Mouse (Mus musculus) embryo, embryonic 10.5 days (tissue): ENCODE data around the gene Olfr824.
"Not testable (repeated sequence)": the region's sequence is repeated elsewhere in the genome, so short reads cannot be mapped to it uniquely, and the experiment has no call there.

Source experiments
- DNase-seq: peaks from one replicate; pipeline ENCODE4 v3.0.0-alpha.2; 2015; ENCODE audit warnings: low spot score

The Olfr824 gene

DNA sequence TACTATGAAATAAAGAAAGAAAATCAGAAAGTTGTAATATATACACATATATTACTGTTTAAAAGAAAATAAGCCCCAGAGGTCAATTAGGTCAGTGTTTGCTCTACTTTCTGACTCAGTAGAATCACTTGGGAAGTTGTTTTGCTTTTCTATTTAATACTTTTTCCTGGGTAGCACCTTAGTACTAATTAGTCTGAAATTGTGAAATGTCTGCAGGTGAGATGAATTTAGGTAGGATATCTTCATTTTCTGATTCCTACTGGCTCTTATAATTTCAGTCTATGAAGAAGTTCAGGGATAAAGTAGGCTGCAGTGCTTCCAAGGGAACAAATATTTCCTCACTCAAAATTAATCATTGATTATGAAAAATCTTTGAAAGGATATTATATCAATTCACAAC is at the start of gene Olfr824:
Olfr824 (minus strand) TSS at position 101 of the 400 bp plus-strand sequence.
- DNase-seq = not testable (repeated sequence)

DNA sequence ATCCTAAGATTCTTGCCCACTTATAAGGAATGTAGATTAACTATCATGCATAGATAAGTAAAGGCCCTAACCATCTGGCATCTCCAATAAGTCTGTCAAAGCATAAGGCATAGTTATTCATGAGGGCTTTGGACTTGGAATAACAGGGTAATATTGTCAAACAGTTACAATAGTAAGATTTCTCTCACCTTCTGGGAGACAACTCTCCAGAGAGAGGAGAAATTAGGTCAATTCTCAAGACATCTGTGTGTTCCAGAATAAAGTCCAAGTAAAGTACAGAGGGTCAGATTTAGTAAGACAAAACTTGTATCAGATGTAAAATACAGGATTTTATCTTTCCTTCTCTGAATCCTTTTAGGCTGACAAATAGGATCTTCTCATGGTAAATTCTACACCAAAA is 36.9 kb upstream of the Olfr824 start, which contains the start of gene Olfr825:
Olfr825 (minus strand) TSS at position 101 of the 400 bp plus-strand sequence.
- DNase-seq = no peak

DNA sequence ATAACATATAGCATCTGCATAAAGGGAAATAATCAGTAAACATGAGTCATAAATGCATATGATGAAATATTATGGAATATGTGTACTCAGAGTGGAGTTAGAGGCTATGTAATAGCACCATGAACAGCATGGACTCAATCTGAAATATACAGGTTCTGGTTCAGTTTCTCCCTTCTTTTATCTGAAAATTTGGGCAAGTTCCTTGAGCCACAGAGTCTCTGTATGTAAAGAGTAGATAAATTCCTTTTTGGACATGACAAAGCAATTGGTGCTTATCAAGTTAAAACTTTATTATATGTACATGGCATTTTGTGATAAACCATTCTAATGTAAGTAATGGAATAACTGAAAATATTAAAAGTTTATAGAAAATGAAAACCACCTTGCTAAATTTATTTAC is 35.4 kb upstream of the Olfr824 start:
- no peak for DNase-seq

DNA sequence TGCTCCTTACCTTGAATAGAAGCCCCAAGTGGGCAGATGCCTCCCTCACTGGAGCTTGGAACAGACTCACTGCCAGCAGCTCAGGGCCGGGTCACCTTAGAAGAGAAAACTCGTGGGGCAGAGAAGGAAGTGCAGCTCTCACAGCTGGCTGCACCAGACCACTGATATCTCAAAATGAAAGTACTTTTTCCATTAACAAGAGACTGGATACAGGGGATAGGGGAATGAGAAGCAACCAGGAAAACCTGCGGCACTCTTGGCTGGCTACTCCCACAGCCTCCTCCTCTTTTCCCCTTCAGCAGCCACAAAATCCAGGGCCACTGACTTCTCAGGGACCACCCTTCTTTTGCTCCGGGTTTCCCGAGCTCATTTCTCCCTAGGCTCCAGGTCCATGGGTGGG is 14.3 kb upstream of the Olfr824 start:
- DNase-seq = no peak

DNA sequence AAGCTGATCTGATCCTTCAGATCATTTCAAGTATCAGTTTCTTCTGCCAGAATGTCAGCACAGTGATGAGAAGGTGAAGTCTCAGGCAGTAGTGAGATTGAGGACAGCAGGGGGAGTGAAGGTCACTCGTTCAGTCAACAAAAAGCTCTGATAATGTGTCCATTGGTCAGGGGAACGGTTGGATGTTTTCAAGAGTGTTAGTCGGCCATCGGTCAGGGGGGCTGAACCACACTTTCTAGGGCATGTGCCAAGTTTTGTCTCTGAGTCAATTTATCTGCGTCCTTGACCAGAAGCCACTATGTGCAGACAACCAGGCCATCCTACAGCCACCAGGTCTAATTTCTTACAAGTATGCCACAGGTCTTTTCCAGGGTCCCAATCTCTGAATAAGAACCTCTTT is 12.7 kb upstream of the Olfr824 start:
- not testable (repeated sequence) for DNase-seq

DNA sequence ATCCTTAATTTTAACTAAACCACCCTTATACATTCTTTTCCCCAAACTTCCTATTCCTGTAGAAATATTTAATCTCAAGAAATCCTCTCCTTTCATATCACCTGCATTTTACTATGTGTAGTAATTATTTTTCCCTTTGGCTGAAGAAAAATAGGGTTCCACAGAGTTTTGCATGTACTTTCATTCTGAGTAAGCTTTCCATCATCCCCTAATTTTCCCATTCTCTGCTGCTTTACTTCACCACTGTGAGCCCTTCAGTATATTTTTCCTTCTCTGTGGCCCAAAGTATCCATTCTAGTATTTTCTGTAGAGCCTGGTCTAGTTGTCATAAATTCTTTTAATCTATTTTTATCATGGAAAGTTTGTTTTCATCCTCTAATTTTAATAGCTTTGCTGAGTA is 5.0 kb upstream of the Olfr824 start:
- no peak for DNase-seq

DNA sequence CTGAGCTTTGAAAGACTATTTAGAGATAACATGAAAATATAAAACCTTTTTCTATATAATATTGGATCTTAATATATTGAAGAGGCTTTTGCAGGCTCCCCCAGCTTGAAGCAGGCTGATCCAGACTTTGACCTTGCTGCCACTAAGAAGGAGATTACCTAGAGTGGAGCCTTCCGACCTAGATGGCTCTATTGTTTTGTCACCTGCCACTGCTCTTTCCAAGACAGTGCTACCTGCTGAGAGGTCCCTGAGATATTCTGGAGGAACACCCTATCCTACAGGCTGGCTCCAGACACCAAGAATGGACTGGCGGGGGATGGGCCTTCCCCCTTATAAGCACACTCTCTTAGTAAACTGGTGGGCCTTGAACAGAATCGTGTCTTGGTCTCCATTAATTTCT is 13.8 kb downstream of the Olfr824 start:
- DNase-seq = not testable (repeated sequence)

DNA sequence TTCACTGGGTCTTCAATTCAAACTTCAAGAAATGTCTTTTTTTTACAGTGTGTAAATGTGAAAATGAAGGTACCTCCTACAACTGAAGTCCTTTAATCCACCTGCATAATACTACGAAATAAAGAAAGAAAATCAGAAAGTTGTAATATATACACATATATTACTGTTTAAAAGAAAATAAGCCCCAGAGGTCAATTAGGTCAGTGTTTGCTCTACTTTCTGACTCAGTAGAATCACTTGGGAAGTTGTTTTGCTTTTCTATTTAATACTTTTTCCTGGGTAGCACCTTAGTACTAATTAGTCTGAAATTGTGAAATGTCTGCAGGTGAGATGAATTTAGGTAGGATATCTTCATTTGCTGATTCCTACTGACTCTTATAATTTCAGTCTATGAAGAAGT is 14.5 kb downstream of the Olfr824 start, which contains the start of gene Olfr823:
Olfr823 (minus strand) TSS at position 101 of the 400 bp plus-strand sequence.
- DNase-seq = not testable (repeated sequence)

DNA sequence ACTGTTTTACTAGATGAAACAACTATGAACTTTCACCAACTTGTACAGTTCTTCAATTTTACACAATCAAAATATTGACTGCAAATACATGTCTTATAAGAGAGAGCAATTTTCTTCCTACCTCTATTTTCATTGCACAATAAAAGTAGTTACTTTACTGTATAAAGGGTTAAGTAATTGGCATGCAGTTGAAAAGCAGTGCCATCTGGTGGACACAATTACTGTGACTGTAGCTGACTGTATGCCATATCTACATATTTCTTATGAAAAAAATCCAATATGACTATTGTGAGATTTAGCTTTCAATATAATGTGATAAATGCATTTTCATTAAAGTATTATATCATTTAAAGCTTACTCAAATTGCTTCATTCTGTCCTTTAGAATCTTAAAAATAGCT is 33.7 kb downstream of the Olfr824 start:
- DNase-seq = peak; percentile 17

DNA sequence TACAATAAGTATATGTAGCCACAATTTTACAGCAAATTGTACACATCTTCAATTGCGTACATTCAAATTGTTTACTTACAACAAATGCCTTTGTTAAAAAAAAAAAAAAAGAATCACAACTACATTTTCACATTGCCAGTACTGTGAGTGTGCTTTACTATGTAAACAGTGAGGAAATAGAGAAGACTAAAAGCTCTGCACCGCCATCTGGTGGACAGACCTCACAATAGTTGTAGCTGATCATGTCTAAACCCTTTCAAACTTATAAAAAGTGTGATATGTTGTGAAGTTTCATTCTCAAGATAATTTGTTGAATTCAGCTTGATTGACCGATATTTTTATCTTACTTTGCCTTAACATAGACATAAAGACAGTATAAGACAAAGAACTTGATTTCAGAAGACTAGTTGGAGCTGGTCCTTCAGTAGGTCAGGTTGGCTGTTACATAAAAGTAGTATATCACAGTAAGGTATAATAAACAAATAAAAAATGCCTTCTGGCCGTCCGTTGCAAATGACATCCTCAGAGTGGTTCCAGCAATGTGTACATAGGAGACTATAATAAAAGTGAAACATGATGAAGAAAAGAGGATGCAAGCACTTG is 36.9 kb downstream of the Olfr824 start:
- DNase-seq = peak; percentile 79
